Mouse (Mus musculus) embryonic fibroblast, embryonic 13.5 days (primary cell): ENCODE data around the gene Osbpl5.

Experiments used
- CTCF ChIP-seq: IDR thresholded peaks from 2 replicates; pipeline ENCODE4 v1.5.1; 2011; ENCODE audit warnings: mild to moderate bottlenecking, control low read depth, low read length, moderate library complexity, borderline replicate concordance; ENCODE audit not compliant: insufficient read depth
- POLR2A ChIP-seq: IDR thresholded peaks from 2 replicates; pipeline ENCODE4 v1.6.1; 2011; ENCODE audit warnings: low read depth, mild to moderate bottlenecking, control low read depth, low read length, moderate library complexity

- TF ChIP-seq CTCF (no peak), POLR2A (no peak)
Measured at GRCm38 (mm10) chr7:143755357-143756124, 1.2 kb downstream of the Osbpl5 start.
